Mouse (Mus musculus) c-Kit-positive CD71-negative TER-119-negative erythroid progenitor cells, embryonic 14.5 days (primary cell): Measurements from ENCODE around the gene Tmem86a.

Experiments
- DNase-seq: peaks from one replicate; pipeline ENCODE4 v3.0.0-alpha.2; 2013; ENCODE audit warnings: low read depth

Tmem86a gene

GRCm38 (mm10) chr7:47076729-47077128 lies 26.3 kb downstream of the Tmem86a start:
- no peak for DNase-seq

- DNase-seq = peak; percentile 52
Observed at GRCm38 (mm10) chr7:47077451-47077850, 27.1 kb downstream of the Tmem86a start.

GRCm38 (mm10) chr7:47080868-47081267 lies 30.5 kb downstream of the Tmem86a start:
- DNase-seq = no peak

GRCm38 (mm10) chr7:47081277-47081676 lies 30.9 kb downstream of the Tmem86a start:
- peak; percentile 48 for DNase-seq

GRCm38 (mm10) chr7:47085075-47085474 lies 34.7 kb downstream of the Tmem86a start:
- DNase-seq = no peak

GRCm38 (mm10) chr7:47093935-47094334 lies 43.5 kb downstream of the Tmem86a start:
- no peak for DNase-seq

- no peak for DNase-seq
Observed at GRCm38 (mm10) chr7:47094969-47095368, 44.6 kb downstream of the Tmem86a start.

GRCm38 (mm10) chr7:47098044-47098443 lies 47.6 kb downstream of the Tmem86a start:
- peak; percentile 16 for DNase-seq

- no peak for DNase-seq
Observed at GRCm38 (mm10) chr7:47099306-47099705, 48.9 kb downstream of the Tmem86a start.

- DNase-seq = no peak
Observed at GRCm38 (mm10) chr7:47100615-47101014, 50.2 kb downstream of the Tmem86a start.

GRCm38 (mm10) chr7:47102970-47103369 lies 52.6 kb downstream of the Tmem86a start:
- DNase-seq = no peak

- DNase-seq = peak; percentile 78
Observed at GRCm38 (mm10) chr7:47103671-47104414, 53.4 kb downstream of the Tmem86a start.
